Mouse (Mus musculus) frontal cortex, postnatal 14 days (tissue): ENCODE measurements around the gene Tgfbr3.

Experiments used
- DNase-seq, 2 experiments: peaks; one replicate each; pipeline ENCODE4 v3.0.0; 2022; ENCODE audit warnings: low spot score in 2 of 2

The Tgfbr3 gene

DNA sequence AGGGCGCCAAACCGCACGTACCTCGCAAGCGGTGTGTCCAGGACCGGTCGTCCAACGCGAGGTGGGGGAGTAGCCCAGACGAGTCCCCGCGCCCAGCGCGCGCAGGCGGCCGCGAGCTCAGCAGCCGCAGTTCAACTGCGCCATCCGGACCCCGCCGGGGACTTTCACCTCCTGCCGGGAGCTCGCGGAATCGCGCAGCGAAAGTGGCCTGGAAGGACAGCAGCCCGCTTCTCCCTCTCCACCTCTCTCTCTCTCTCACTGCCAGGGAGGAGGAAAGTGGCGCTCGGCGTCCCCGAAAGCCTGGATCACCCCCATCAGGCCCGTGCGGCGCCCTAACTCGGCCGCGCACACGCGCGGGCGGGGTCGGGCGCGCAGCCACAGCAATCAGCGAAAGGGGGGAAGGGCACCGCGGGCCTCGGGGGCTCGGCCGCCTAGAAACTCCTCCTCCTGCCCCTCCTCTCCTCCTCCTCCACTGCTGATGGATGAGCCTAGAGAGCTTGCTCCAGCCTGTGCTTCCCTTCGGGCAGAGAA lies at the start of gene Tgfbr3:
Gene Tgfbr3, minus strand, starts transcription at position 396 of the 531 bp plus-strand sequence.
- DNase-seq = peak in 1 of 2 experiments; percentile 61

- no peak for DNase-seq
These were observed 41.5 kb upstream of the Tgfbr3 start, which contains the start of gene Brdt for GRCm38 (mm10) chr5:107330916-107331421. Gene Brdt, plus strand, starts transcription at chr5:107331159.

DNA sequence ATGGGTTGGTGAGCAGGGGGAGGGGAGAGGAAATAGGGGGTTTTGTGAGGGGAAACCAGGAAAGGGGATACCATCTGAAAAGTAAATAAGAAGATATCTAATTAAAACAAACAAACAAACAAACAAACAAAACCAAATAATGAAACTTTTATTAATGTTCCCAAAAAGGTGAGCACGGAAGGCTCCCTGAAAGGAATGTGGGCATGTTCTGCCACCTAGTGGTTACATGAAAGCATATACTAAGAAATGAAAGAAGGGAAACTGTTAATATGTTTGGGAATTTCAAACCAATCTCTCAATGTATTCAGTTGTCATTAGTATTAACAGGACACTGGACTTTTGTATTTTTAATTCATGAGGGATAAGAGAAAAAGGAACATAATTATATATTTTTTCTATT lies 31.3 kb upstream of the Tgfbr3 start:
- no peak for DNase-seq

DNA sequence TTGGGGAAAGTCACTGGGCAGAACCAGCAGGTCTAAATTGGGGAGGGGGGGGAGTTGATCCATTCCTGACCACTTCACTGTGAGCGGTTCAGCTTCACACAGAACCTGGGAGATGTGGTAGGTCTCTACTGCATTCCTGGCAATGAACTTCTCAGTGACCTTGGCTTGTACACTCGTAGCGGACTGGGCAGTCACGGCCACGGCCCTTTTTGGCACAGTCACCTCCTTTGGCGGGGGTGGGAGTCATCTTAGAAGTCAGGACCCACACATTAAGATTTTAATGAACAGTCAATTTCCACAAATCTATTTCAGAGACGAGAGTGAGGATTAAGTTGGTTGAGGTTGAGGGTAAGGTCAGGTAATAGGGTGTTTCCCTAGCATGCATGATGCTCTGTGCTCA lies 27.7 kb upstream of the Tgfbr3 start:
- no peak for DNase-seq

- DNase-seq = no peak
These were observed 18.0 kb upstream of the Tgfbr3 start for GRCm38 (mm10) chr5:107307432-107307831.

GRCm38 (mm10) chr5:107304117-107304825 lies 14.8 kb upstream of the Tgfbr3 start:
- no peak for DNase-seq

DNA sequence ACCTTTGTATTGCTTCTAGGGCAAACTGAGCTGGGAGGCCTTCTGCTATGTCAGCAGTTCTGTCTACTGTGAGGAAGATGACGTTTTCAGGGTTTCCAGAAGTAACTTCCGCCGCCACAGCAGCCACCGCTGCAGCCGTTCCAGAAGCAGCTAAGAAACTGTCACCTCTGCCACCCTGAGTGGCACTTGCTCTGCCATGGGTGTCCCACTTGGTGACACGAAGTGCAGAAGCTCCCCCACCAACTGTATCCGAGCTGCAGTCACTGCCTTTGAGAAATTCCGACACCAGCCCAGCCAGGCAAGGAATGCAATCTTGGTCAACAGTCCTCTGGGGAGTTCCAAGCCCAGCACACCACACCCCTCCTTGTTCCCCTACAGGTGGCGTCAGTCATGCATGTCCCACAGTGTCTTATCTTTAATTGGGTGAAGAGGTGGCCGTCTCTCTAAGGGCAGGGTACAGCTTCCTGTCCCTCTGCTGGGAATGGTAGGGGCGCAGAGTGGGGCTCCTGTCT lies 14.0 kb upstream of the Tgfbr3 start:
- DNase-seq = no peak

DNA sequence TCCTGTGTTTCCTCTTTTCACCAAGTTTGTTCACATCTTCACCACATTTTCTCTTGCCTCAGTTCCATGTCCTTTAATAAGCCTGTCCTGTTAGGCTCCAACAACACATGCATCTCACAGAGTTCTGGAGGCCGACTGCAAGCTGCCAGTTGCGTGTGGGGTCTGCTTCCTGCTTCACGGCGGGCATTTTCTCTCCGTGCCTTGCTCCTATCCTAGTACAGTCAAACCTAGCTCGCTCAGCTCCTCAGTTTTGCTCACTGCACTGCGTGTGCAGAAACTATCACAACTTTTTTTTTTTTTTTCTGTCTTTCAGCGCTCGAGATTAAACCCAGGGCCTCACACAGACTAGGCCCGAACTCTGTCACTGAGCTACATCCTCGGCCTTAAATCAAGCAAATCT lies 9.4 kb upstream of the Tgfbr3 start:
- no peak for DNase-seq

DNA sequence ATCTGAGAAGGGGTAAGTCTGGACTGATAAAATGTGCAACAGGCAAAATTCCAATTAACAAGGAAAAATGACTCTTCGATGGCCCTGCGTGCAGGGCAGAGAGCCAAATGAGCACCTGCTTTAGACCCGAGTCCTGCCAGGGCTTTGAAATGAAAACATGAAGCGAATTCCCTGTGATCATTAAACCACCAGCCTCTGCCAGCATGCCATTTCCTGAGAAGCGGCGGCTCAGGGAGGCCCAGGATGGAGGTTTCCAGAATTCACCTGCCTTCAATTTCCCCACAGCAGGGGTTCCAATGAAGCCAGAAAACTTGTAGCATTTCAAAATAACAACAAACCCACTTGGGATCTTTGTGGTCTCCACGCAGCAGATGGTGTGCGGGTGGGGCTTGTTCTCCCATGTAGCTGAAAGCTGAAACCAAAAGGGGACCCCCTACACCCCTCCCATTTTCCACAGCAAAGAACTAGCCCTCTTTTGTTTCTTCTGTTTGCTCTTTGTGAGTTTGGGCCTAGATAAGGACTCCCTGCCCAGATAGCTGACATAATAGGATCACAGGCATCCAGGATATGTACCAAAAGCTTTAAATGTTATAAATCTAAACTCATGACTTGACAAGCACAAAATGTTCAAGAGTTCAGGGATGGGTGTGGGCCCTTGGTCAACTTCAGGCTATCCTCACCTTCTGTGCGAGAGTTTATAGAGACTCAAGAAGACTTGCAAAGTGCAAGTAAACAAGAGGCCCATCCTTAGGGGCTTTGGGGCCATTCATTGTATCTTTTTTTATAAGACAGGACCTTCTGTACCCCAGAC lies 7.3 kb upstream of the Tgfbr3 start:
- no peak for DNase-seq

DNA sequence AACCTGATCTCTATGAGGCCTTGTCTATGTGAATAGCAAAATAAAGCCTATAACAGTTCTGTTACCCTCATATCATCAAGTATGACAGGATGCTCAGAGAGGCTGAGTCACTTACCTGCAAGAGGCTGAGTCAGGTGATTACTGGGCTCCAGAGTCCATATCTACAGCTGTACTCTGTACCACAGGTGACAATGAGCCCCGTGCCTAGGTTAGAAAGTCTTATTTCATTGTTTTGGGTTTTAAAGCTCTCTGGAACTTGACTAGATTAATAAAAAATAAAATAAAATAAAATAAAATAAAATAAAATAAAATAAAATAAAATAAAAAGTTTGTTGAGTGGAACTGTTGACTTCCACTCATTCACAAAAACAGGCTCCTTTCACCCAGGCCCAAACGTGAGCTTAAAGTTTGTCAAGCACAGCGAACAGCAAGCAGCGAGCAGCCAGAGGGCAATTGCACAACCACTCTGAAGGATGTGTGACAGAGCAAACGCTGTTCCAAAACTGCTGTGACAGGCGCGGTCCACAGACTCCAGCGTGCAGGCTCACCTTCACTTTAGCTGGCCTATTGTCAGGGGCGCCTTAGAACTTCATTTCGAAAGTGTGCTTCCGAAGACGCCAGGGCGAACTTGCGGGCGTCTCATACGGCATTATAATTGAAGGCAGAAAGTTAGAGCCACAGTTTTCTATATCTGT lies 6.5 kb upstream of the Tgfbr3 start:
- no peak for DNase-seq

DNA sequence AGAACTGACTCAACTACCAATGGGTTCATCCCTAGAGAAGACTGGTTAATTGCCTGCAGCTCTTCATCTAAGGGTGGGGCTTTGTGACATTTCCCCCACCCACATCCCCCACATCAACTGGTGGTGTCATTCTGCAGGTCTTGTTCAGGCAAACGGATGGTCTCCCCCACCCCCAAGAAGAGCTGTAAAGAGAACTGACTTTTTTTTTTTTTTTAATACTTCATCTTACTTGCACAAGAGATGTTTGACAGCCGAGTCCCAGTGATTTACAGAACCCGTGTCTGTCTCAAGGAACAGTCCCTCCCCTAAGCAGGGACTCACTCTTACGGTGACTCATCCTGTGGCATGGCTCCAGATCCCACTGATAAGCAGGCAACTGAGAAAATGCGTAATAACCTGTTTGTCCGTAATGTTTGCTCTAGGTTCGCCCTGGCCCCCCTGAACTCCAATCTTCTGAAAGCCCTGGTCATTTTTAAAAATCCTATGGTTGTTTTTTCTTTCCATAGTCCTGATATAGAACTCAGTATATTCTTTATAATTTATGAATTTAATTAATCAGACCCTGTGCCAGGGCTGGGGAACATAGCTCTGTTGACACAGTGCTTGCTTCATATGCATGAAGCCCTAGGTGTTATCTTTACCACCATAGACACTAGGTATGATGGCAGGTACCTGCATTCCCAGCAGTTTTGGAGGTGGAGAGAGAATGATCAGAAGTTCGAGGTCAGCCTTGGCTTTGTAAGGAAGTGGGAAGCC lies 5.8 kb upstream of the Tgfbr3 start:
- DNase-seq = no peak

- no peak for DNase-seq
These were observed 4.6 kb upstream of the Tgfbr3 start for GRCm38 (mm10) chr5:107294041-107294440.

DNA sequence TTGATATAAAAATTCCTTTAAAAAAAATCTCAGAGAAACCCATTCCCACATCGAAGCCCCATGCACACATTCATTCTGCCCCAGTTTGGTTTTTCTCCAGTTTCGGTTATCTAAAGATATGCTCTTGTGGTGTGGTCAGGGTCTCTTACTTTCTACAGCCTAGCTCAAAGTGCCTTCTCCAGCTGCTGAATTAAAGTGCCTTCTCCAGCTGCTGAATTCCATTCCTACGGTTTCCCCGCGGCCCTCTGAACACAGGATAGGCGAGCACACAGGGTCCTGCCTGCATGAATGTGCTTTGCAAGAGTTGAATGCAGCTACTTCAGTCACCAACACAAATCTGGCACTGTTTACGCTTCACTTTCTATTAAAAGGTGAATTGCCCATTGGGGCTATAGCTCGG lies 557 bp upstream of the Tgfbr3 start:
- no peak for DNase-seq

DNA sequence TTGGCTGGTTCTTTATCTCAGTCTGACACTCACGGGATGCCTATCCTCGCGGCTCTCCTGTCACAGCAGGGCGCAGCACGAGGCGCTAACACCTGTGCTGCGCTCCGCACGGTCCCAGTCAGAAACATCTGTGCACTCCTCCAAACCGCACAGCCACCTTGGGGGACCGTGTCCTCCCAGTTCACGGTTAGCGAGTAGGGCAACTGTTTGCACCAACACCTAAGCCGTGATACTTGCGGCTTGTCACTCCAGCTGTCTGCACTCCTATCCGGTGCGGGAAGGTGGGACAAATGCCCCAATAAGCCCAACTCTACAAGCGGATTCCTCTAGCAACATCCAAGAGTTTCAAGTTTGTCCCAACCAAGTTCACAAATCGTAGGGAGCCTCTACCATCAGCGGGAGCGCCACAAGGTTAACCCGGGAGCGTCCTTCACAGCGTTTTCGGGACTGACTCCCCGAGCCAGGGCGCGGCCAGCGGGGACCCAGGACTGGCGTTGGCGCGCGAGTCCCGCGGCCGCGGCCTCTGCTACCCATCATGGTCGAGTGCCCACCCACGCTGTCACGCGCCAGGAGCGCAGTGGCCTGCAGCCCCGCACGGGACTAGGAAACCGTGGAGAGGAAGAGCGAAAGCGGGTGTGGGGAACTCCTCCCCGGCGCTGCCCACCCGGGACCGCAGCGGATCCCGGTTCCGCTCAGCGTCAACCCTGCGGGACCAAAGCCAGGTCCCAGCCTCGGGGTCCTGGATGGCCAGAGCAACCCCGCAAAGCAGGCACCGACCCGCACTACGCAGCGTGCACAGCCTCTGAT lies 799 bp downstream of the Tgfbr3 start:
- DNase-seq = no peak

DNA sequence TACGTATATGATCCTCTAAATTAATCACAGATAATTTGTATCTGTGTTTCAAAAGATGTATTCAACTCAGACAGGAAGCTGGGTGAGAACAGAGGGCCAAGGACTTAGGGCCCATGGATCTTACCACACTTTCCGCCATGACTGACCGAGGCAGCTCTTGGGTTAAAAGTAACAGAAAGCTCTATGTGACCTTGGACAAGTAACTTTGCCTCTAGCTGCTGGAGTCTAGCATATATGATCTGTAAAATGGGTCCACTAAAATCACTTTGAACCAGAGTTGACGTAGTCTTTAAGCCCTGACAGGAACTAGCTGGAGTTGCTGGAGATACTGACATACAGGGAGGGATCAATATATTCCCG lies 1.5 kb downstream of the Tgfbr3 start:
- no peak for DNase-seq

DNA sequence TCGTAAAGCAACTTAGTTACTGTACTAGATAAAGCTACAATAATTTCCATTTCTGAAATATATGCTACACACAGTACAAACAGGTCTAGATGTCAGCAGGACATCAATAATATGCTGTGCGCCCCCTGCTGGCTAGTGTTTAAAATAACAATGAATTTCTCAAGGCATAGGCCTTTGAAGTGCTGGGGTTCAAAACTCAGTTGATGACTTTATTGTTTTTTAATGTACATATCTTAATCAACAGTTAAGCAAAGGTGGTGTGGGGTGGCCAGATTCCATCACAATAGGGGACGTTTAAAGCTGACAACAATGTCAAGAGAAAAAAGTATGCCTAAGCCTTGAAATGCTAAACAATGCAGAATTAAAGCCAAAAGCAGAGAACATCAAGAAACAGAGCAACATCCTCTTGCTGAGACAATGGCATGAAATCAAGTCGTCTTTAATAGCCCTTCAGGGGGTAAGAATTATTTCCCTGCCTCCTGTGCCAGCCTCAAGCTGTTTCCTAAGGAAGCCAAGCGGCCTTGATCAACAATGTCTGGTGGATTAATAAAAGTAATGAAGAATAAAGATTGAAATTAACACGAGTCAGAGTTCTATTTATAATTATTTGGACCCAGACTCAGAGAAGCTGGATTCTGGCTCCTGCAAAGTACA lies 2.0 kb downstream of the Tgfbr3 start:
- DNase-seq = peak in 1 of 2 experiments; percentile 22

- DNase-seq = no peak
These were observed 3.9 kb downstream of the Tgfbr3 start for GRCm38 (mm10) chr5:107285563-107285962.

DNA sequence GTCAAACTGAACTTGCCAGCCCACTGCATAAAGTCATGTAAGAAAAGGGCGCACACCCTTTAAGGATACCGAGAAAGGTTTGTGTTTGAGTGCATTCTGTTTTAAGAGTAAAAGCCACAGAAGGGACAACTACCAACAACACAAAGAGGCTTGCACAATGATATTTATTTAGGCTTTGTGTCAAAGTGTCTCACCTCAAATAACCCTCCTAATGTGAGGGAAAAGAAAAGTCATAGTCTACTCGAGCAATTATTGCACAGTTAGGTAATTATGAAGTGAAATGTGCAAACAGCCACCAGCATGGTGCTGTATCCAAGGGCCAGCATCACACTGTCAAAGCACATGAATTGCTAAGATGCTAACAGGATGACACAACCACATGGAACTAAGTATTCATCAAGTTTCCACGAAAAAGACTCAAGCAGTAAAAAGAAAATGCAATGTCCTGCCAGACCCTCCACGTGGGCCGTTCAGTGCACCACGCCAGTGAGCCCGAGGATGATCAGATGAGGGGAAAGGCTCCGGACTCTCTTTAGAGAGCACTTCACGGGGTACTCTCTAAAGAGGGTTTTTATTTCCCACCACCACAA lies 5.4 kb downstream of the Tgfbr3 start:
- no peak for DNase-seq

DNA sequence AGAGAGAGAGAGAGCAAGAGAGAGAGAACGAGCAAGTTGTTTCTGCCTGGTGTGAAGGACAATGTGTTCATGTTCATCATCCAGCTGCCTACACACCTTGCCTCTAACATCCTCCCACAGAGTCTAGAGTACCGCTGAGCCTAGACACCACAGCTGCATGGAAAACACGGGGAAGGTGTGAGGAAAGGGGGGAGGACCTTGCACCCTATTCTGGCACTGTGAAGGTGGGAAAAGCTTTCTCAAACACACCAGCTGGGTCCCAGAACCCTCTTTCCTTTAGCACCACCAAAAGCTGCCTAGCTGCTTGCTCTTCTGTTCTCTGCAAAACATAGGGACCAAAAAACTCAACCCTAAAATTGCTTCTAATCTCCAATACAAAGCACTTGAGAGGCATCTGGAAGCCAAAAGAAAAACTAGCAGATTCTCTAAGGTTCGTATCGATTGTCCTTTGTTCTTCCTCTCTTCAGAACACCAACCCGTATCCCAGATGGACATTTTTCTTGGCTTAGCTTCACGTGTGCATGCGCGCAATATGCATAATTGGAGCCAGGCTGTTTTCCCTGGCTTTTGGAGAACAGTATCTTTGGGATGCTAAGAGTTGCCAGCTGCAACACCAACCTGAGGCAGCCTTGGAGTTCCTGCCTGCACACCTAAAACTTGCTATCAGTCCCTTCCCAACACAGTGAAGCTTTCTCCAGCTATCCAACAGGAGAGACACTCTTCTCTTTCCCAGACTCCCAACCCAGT lies 6.7 kb downstream of the Tgfbr3 start:
- DNase-seq = no peak
